Mouse (Mus musculus) T-helper 17 cell (primary cell): ENCODE data around the gene Pold1.

Experiments
- in situ Hi-C, 2 experiments: fragments of 300-600 bp; cut with MboI, MseI; formaldehyde crosslinking; loops; 1 replicate in 1 of 2; 2 replicates in 1 of 2; pipeline ENCODE4 v1.15.1; 2025; ENCODE audit warnings: high pct_unique_total_duplicates in 2 of 2

Gene Pold1

DNA sequence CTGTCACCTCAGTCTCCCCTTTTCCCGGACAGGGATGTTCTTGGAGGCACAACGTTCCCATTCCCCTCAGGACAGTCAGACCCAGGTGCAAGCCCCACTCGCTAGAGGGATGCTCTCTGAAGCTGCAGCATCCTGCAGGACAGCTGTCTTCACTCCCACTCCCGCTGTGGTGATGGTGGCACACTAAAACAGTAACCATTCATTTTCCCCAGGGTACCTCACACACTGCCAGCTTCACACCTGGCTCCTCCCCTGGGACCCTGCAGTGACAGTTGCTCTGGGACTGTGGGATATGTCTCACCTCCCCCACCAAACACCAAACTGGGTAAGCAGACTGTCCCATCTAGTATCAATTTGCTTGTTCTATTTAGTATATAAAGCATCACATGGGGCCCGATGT is 924 bp downstream of the Pold1 start:
- in situ Hi-C loops = no loop called here

DNA sequence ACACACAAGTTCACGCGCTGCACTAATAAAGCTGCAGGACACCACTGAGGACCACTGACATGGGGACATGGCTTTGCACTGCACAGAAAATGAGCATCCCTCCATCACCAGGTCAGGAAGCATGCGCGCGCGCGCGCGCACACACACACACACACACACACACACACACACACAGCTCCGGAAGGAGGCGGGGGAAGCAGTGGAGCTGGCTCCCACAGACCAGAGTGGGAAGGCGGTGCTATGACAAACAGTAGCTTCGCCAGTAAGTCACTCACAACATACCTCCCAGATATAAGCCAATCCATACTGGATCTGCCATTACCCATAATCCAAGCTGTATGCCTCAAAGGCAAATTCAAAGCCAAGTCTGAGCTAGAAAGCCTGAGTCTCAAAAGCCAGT is 1.6 kb downstream of the Pold1 start:
- in situ Hi-C loops = no loop called here

DNA sequence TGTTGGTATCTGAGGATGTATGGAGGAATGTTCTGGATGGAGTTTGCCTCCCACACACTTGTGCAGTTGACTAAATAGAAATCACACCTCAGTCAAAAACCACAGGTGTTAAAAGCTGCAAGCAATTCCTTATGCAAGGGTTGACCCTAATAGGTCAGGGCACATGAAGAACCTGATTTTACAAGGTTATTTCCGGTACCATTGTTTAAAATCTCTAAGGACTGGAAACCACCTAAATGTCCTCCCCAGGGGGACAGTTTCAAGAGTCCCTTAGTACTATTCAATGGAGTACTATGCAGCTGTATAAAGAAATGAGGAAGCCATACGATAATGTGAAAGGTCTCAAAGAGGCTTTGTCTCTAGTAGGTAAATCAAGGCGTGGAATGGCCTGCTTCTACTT is 2.4 kb downstream of the Pold1 start:
- in situ Hi-C loops = no loop called here

DNA sequence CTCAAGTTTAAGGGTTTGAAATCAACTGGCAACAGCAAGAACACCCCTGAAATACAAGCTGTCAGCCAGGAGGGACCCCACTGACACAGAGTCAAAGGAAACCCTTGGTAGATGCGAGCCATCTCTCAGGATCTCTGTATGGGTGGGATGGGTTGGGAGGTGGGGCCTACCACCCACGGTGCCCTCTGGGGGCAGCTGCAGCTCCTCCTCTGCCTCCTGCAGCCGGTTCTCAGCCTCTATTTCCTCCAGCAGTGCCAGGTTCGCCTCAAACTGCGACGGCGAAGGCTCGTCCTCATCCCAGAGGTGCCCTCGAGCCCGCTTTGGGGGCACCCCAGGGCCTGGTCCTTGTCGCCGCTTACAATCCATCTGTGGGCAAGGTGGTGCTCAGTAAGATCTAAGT is 5.6 kb downstream of the Pold1 start:
- in situ Hi-C loops = no loop called here

DNA sequence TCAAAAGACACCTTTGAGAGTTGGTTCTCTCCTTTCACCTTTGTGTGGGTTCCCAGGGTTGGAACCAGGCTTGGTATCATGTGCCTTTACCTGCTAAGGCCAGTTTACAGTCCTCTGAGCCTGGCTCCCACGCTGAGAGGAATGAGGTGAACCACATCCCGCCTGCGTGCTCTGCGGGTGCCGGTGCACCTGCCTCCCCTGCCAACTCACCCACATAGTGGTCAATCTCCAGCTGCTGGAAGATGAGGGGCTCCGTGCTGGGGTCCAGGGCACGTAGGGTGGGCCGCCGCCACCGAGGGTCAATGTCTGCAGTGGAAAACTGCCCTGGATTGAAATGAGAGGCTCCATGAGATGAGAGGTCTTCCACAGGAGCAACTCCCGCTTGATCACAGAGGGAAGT is 6.1 kb downstream of the Pold1 start:
- in situ Hi-C loops = no loop called here

DNA sequence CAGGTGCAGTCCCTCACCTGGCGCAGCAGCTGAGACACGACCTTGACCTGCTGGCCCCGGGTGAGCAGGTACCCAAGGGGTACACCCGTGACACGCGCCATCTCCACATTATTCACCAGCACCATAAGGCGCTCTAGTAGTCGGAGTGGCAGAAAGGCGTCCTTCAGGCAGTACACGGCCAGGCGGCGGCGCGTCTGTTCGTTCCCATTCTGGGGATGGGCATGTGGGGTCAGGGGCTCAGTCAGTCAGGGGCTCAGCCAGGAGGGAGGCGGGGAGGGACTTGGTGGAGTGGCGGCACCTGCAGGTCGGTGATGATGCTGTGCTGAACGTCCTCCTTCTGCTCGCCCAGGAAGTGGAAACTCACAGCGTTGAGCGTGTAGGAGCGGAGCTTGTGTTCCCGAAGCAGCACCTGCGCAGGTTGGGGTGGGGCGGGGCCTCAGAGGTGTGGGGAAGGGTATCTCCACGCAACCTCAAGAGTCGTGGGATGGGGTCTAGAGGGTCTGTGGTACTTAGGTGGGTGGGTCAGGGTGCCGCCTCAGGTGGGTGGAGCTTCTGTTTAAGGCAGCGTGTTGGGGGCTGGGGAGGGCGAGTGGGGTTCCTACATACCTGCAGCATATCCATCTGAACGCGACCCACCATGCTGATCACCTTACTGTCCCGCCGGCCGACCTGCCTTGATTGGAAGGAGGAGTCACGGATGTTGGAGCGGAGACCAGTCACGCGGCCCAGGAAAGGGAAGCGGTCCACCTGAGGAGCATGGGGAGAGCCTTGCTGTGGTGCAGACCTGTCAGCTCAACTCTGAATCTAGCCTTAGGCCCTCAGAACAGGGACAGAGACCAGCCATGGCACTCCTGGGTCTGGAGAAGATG is 9.7 kb downstream of the Pold1 start:
- in situ Hi-C loops = no loop called here

DNA sequence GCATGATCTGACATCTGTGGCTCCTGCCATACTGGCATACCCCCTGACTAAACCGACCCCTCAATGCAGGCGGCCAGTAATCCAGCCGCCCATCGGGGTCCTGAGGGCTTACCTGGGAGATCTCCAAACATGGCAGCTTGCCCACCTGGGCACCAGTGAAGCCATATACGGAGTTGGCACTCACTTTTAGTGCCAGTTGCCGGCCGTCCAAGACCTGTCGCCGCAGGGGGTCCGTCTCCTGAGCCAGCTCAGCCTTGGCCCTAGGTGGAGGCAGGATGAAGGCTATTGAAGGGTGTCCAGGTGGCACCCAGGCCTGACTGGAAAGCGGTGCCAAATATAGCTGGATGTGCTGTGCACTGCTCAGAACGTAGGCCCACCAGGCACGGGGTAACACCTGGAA is 11.2 kb downstream of the Pold1 start:
- in situ Hi-C loops = no loop called here

DNA sequence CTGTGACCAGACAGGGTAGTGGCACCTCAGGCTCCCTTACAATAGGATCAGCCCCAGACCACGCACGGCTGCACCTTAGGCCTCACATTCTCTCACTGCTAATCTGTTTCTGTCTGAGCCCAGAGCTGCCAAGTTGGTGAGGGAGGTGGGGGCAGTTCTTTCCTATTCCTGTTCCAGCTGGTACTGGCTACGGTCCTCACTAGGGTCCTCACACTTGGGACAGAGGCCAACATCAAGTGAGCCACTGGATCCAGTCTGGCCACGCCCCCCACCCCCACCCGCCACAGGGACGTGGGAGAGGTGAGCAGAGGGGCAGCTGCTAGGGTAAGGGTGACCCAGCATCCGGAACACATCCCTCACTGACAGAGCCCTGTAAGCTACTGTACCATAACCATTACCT is 11.6 kb downstream of the Pold1 start:
- in situ Hi-C loops = no loop called here

DNA sequence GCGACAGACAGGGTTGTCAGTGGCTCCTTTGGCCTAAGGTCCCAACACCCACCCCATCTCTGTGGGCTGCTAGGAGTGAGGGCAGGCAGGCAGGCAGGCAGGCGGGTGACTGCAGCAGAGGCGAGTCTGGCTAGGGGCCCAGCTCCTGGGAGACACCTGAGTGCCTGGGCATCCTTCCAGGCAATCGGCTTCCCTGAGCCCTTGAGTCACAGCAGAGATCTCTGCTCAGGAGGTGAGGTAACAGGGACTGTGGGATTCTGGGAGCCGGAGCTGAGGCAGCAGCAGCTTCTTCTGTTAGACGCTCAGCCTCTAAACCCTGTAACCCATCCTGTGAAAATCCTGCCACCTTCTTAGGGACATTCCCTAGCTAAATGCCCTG is 12.1 kb downstream of the Pold1 start:
- in situ Hi-C loops = no loop called here

DNA sequence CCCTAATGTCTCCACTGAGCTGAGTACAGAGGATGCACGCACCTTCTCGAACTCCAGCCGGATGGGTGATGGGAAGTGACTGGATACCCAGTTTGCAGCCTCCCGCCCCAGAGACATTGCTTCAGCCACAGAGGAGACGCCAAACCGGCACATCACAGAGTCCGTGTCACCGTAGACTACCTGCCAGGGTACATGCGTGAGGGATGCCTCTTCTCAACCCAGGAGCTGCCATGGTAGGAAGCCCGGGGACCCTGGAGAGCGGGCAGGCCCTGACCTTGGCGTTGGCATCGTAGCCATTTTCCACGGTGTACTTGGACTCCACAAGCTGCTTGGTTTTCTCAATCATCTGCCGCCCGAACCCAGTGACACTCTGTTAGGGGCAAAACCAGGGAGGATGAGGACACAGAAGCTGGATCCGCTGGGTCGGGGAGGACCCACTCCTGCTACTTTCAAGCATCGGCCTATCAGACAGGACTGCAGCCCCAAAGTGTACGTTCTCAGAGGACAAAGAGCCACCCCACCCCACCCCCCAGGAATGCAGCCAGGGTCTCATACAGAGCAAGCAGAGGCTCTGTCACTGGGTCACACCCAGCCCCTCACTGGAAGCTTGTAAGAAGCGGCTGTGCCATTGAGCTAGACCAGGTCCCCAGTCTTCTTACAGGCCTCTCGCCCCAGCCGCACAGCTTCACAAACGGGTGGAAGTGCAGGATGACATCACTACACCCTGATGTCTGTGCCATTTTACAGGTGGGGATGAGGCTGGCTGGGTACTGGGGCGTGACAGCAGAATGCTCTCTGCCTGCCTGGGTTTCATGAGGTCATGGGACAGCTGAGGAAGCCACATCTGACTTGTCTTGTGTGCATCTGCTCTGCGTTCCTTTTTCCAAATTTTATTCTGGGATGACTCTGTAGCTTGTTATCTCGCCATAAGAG is 12.7 kb downstream of the Pold1 start:
- in situ Hi-C loops = no loop called here

DNA sequence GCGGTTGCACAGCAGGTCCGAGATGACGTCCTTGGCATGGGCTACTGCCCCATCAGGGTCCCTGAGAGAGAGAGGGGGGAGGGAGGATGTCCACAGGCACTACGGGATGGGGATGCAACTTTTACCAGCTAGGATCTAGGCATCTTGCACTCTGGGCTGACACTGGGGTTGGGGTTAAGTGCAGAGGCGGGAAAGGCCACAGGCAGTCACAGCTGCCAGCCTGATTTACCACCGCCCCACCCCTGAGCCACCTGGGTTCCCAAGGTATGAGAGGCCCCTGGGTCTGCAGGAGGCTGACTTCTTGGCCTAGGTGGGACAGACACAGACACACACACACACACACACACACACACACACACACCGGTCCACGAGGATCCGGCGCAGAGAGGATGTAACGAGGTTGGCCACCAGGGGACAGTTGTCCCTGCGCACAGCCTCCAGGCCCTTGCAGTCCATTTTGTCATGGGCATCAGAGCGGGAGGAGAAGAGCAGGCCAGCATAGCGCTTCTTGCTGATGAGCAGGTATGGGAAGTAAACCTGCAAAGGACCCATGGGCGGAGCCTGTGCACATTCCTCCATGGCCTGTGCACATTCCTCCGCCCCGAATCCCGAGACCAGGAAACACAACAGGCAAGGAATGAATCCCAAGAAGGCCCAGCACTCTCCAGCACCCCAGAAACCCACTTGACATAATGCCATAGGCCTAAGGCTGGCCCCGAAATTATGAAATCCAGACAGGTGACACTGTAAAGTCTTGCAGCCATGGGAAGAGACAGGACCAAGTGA is 13.8 kb downstream of the Pold1 start:
- in situ Hi-C loops = no loop called here

DNA sequence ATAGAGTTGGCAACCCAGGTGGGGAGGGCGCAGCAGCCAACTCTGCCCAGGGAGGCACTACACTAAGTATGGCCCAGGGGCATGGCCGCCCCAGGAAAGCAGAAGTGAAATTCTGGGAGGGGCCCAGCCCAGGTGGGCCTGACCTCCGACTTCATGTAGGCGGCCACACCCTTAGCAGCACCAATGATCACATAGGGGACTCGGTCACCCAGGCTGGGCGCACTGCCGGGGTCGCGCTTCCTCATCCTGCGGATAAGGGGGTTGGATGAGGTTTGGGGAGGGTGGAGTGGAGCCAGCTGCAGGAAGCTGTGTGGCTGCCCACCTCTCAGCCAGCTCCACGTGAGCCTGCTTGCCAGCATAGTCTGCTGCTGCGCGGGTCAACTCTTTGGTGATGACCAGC is 14.4 kb downstream of the Pold1 start:
- in situ Hi-C loops = no loop called here

DNA sequence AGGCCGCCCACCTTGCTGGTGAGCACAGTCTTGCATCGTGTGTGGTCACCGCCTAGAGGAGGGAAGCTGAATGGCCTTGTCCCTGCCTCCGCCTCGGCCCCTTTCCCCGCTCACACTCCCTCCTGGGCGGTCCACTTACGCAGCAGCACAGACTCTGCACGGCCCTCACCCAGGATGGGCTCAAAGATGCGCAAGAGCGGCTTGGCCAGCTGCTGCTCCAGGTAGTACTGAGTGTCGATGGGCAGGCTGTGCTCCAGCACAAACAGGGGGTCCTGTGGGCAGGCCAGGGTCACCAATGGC is 15.0 kb downstream of the Pold1 start:
- in situ Hi-C loops = no loop called here

DNA sequence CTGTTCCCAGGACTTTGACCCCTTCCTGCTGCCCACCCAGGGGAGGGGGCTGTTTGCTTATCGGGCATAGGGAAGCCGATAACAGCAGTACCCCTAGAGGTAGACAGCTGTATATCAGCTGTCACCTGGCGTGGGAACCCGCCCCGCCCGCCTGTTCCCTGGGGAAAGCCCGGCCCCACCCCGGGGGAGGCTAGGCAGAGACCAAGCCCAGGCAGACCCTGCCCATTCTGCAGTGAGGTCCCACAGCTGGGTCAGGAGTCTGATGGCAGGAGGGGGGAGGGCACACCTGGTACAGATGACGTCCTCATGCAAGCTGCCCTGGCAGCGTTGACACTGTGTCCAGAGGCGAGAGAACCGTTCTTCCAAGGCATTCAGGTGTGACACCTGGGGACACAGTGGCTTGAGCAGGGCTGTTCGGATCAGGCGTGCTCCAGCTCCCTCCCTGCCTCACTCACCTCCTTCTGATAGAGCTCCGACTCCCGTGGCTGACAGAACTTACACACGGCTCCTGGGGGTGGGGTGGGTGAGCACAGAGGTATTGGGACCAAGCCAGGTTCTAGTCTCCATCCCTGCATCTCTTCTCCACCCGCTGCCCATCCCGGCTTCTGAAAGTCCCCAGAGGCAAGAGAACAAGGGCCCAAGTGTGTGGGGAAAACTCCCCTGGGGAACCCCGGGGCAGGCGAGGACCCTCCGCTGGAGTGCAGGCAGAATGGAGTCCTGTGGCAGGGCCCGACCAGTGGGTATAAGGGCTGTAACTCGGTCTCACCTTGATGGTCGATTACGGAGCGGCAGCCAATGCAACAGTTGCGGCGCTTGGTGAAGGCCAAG is 15.5 kb downstream of the Pold1 start:
- in situ Hi-C loops = no loop called here

DNA sequence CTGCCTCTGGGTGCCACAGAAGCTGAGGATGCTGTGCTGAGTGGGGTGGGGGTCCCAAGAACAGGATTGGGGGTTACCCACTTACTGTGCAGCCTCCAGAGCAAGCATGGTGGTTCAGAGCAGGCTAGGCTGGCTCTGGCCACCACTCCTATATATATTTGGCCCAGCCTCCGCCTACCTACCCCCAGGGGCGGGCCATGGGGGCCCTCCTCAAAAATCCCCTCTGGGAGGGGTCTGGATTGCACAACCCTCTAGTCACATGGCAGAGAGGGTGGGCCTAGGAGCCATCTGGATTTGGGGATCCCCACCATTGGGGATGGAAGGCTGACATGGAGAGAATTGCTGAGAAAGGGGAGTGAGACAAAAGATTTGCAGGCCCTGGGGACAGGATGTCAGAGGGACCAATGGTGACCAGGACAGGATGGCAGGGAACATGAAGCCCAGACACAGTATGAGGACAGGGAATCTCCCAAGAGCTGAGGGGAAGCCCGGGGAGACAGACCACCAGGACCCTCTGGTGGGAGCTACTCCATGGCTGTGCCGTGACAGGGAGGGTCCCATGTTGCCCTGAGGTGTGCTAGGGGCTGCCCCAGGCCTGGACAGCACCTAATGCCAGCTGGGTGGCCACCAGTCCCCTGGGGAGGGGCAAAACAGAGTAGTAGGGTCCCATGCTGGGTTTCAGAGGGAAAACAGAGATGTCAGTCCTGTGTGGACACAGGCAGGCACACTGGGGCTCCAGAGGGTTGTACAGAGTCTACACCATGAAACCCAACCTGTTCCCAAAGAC is 16.5 kb downstream of the Pold1 start, which contains the start of gene Spib:
Gene Spib, minus strand, starts transcription at position 126 of the 787 bp plus-strand sequence.
- in situ Hi-C loops = no loop called here

DNA sequence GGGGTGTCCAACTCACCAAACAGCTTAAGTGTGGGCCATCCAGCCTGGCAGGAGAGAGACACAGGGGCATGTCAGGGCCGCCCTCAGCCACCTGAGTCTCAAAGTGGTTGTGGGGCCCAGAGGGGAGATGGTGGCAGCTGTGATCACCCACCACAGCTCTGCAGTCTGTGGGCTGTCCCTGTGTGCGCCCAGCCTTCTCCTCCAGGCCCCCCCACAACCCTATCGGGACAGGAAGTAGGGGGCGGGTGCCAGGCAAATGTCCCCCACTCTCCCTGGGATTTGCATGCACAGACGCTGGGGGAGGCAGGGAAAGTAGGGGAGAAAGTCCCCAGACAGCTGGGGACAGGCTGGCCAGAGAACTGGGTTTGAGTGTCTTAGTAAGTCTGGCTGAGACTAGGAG is 17.4 kb downstream of the Pold1 start:
- in situ Hi-C loops = no loop called here

DNA sequence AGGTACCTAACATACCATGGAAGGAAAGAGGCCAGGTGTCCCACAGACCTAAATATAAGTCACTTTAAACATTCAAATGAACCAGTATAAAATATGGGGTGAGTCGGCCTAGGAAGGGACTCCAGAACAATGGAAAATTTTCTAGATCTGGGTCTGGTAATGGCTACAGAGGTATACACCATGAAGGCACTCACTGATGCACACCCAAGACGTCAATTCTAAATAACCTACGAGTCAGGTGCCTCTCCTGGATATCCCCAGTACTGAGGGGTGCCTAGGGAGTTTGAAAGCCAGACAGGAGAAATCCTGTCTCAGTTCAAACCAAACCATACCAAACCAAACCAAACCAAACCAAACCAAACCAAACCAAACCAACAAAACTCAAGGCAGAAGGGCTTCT is 18.1 kb downstream of the Pold1 start:
- in situ Hi-C loops = no loop called here

DNA sequence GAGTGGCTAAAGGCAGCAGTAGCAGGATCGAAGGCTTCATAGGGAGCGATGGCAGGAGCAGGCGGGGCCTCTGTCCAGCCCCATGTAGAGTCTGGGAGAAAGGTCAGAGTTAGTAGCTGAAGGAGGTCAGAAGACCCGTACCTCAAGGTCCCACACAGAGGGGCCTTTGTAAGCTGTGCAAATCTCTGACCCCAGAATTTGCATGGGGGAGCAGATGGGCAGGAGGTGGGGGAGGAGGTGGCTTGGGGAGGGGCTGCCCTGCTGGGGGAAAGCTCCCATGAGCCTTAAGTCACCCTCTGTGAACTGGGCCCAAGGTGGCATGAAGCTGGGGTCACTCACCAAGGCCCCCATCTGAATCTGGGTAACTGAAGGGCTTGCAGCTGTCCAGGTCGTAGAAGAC is 19.1 kb downstream of the Pold1 start:
- in situ Hi-C loops = no loop called here

DNA sequence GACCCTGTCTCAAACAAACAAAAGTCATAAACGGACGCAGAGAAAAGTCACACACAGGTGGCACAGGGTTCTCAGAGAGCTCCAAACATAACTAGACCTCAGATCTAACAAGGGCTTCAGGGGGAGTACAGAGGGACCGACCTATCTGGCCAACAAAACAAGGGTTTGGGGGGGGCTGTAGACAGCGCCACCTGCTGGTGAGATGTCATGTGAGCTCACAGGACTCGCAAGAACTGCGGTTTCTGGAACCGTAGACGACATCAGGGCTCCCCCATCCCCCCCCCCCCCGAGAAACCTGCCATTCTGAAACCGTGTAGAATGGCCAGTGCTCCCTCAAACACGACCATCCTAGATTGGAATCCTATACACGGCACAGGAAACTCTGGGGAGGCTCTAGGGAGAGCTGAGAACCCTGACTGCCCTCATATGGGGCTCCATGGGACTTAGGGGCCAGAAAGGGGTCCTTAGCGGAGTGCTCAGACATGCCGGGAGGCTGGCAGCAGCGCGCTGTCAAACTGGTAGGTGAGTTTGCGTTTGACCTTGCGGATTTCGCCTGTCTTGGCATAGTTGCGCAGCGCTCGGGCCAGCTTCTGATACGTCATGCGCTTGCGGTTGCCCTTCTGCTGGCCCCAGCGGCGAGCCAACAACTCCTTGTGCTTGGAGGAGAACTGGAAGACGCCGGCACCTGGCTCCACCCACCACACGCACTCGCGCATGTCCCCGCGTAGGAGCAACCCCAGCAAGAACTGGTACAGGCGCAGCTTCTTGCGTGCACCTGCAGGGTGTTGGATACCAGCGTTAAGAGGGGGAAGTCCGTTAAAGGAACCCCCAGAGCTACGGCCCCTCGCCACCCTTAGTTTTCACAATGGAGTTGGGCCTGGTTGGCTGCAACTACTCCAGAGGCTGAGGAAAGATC is 20.9 kb downstream of the Pold1 start:
- in situ Hi-C loops = no loop called here
